Mouse (Mus musculus) subcutaneous adipose tissue, adult 2 months (tissue): ENCODE data around the gene Gm8108. TPM values are rescaled to one million over a fixed set of nuclear protein-coding genes. Genes with fewer than 3 reads are reported as not detected.

Experiments used
- polyA plus RNA-seq: library from polyadenylated mRNA; depleted of rRNA; stranded (reverse); fragments of >200 nt; gene quantifications from 2 replicates; pipeline ENCODE4 v1.2.3, GENCODE M21; 2012; ENCODE audit warnings: low replicate concordance; rRNA removed

The Gm8108 gene
- 0.64 and 1.1 TPM in 2 replicates for polyA plus RNA-seq

GRCm38 (mm10) chr14:4110426-4110825 is at the start of gene Gm8108:
Gene Gm8108, plus strand, starts transcription at chr14:4110526.

GRCm38 (mm10) chr14:4083820-4084219 is 26.5 kb upstream of the Gm8108 start, which contains the start of gene Gm3115:
Gene Gm3115, plus strand, starts transcription at chr14:4084120.

GRCm38 (mm10) chr14:4164730-4165129 is 54.4 kb downstream of the Gm8108 start, which contains the start of gene Gm3127:
Gene Gm3127, plus strand, starts transcription at chr14:4165030.

Other genes starting within 250 kb of the Gm8108 start
- not detected in 2 replicates for gene Gm2916, start 226.4 kb upstream of the Gm8108 start, polyA plus RNA-seq
- gene Gm3029, start 178.8 kb upstream of the Gm8108 start, polyA plus RNA-seq = not detected in 2 replicates
- gene Gm3095, start 147.0 kb upstream of the Gm8108 start, polyA plus RNA-seq = 0.40 TPM in 1 of 2 replicates, not detected in the other
- gene Gm3099, start 112.1 kb upstream of the Gm8108 start, polyA plus RNA-seq = not detected in 2 replicates
- gene Gm5796, start 86.6 kb upstream of the Gm8108 start, polyA plus RNA-seq = 0.09 and 0.83 TPM in 2 replicates
- gene Gm3115, start 26.4 kb upstream of the Gm8108 start, polyA plus RNA-seq = not detected in 2 replicates
- gene Gm3127, start 54.5 kb downstream of the Gm8108 start, polyA plus RNA-seq = not detected in 2 replicates
- gene Gm2974, start 72.0 kb downstream of the Gm8108 start, polyA plus RNA-seq = 0.57 TPM in 1 of 2 replicates, not detected in the other
- not detected in 2 replicates for gene Gm3138, start 139.1 kb downstream of the Gm8108 start, polyA plus RNA-seq
- gene Gm3149, start 206.8 kb downstream of the Gm8108 start, polyA plus RNA-seq = not detected in 2 replicates
- gene 2610042L04Rik, start 224.2 kb downstream of the Gm8108 start, polyA plus RNA-seq = 0.29 TPM in 1 of 2 replicates, not detected in the other